Mouse (Mus musculus) urinary bladder, adult 2 months (tissue): ENCODE data around the gene Tut7. TPM values are rescaled to one million over a fixed set of nuclear protein-coding genes. Genes with fewer than 3 reads are reported as not detected.
"Not testable (repeated sequence)": the region's sequence is repeated elsewhere in the genome, so short reads cannot be mapped to it uniquely, and the experiment has no call there.

Experiments
- DNase-seq: peaks from one replicate; pipeline ENCODE4 v3.0.0; 2022; ENCODE audit warnings: low spot score
- polyA plus RNA-seq: library from polyadenylated mRNA; depleted of rRNA; stranded (reverse); fragments of >200 nt; gene quantifications from 2 replicates; pipeline ENCODE4 v1.2.3, GENCODE M21; 2012

The Tut7 gene
- polyA plus RNA-seq, 1 experiment: 41.6 TPM

GRCm38 (mm10) chr13:59766786-59767515 is 56.0 kb downstream of the Tut7 start:
- no peak for DNase-seq

- DNase-seq: no peak
Observed at GRCm38 (mm10) chr13:59762791-59763190, 60.2 kb downstream of the Tut7 start.

DNA sequence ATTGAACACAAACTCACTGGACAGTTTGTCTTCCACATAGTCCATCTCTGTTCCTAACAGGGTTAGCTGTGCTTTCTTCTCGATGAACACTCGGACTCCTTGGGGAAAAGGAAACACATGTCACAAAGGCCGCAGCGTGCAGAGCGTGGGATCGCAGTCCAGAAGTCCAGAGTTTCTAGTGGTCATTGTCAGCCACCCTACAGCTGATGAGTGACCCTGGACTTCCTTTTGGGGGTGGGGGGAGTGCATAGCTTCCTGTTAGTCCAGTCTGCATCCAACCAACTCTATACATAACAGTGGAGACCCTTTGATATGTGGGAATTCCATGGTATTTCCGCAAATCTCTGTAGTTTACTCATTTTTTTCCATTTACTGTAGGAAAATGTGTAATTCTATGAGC is 66.0 kb downstream of the Tut7 start:
- no peak for DNase-seq

DNA sequence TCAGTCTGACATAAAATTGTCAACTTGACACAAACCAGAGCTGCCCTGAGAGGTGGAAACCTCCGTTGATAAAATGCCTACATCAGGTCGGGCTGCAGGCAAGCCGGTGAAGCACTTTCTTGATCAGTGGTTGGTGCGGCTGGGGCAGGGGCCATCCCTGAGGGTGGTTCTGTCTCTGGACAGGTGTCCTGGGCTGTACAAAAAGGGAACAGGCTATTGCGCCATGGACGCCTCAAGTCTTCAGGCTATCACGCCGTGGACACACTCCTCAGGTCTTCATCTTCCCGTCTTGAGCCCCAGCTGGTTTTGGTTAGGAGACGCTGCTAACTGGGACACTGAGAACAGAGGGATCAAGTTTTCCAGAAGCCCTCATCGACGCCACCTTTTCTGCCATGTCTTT is 72.6 kb downstream of the Tut7 start:
- no peak for DNase-seq

- no peak for DNase-seq
Observed at GRCm38 (mm10) chr13:59746711-59747110, 76.2 kb downstream of the Tut7 start, which contains the start of gene 1700014D04Rik. 1700014D04Rik (minus strand) TSS chr13:59746752.

DNA sequence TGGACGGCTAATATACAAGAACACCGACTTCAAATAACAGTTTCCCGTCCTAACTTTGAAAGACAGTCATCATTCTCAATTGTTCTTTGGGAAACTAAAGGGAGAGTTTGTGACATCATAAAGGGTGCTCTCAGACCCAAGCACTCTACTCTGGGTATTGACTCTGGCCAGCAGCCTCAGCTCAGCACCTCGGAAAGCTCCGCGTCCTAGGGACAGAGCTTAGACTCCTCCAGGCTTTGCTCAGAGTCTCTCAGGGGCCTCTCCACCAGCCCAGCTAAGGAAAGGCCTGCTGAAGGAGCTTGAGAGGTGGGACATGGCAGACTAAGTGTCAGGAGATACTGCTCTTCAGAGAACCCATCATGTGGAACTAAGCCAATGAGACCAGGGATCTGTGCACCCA is 76.8 kb downstream of the Tut7 start:
- no peak for DNase-seq

GRCm38 (mm10) chr13:59745462-59745861 is 77.5 kb downstream of the Tut7 start:
- no peak for DNase-seq

- DNase-seq: no peak
Observed at GRCm38 (mm10) chr13:59741697-59742096, 81.2 kb downstream of the Tut7 start.

- DNase-seq: no peak
Observed at GRCm38 (mm10) chr13:59741096-59741495, 81.9 kb downstream of the Tut7 start.

GRCm38 (mm10) chr13:59739397-59739796 is 83.5 kb downstream of the Tut7 start:
- DNase-seq: no peak

DNA sequence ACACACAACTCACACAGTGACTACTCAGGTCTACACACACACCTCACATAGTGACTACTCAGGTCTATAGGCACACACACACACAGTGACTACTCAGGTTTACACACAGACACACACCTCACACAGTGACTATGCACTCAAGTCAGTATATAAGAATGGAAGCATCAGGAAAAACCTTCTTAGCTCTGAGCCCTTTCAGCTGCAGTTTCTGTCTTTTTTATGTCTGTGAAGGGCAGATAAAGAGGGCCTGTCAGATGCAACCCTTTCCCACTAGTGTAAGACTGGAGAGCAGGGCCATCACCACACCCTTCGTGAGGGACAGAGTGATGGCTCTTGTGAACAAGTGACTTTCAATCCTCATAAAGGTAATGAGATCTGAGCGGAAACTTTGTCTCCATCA is 84.5 kb downstream of the Tut7 start:
- no peak for DNase-seq

GRCm38 (mm10) chr13:59735190-59735589 is 87.8 kb downstream of the Tut7 start:
- DNase-seq: no peak

GRCm38 (mm10) chr13:59734347-59734746 is 88.6 kb downstream of the Tut7 start:
- DNase-seq: not testable (repeated sequence)

DNA sequence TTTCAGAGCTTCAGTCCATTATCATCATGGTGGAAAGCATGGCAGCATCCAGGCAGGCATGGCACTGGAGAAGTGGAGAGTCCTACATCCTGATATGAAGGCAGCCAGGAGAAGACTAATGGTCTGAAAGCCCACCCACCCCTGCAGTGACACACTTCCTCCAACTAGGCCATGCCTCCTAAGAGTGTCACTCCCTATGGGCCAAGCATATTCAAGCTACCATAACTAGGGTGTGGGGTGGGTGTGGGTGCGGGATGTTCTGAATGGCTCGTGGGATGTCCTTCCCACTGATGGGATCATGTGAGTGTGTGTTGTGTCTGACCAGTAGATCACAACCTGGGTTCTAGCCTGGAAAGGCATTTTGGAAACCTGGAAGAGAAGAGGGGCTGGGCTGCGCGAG is 89.0 kb downstream of the Tut7 start:
- no peak for DNase-seq

DNA sequence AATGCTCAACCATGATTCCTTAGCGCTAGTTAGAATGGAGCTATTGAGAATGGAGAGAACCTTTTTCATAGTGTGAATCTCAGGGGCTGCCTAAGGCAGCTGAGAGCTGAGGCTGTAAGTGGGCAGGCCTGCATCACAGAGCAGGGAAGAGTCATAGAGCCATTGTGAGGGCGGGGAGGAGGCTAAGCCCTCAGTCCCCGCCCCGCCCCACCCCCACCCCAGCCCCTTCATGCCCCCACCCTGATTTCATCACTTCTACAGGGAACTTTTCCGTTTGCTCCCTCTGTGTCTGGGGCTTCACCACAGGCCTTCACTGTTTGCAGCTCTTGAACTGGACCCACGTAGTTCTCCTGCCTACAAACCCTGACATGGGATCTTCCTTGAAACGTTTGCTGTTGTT is 91.3 kb downstream of the Tut7 start, which contains the start of gene Spata31d1d:
TSS of gene Spata31d1d (minus strand) at position 101 of the 400 bp plus-strand sequence.
- DNase-seq: no peak

DNA sequence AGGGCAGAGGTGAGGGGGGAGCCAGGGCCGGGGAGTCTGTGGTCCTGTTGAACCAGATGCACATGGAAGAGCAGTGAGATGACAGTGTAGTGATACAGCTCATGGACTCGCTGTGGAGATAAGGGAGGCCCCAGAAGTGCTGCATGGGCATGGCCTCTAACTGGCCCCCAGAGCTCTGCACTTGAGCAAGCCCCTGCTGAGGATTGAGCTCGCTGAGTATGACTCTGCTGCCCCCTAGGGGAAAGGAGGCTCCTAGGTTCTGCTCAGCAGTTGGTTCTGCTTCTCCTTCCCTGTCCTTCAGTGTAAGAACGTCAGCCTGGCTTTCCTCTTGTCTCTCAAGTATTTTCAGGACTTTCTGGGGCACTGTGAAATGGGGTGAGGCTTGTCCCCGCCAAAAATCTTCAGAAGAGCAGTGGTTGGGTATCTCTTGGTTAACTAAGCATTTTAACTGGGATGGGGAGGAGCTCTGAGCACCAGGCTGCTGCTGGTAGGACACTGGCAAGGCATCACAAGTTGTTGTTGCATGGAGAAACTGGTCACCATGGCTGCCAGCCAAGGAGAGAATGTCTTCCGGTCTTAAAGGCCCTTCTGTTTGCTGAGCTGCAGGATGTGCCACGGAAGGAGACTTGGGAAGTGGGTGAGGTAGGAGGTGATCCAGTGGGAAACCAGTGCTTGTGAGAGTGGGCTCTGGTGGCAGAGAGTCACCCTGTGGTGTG is 94.4 kb downstream of the Tut7 start:
- DNase-seq: peak; percentile 52

DNA sequence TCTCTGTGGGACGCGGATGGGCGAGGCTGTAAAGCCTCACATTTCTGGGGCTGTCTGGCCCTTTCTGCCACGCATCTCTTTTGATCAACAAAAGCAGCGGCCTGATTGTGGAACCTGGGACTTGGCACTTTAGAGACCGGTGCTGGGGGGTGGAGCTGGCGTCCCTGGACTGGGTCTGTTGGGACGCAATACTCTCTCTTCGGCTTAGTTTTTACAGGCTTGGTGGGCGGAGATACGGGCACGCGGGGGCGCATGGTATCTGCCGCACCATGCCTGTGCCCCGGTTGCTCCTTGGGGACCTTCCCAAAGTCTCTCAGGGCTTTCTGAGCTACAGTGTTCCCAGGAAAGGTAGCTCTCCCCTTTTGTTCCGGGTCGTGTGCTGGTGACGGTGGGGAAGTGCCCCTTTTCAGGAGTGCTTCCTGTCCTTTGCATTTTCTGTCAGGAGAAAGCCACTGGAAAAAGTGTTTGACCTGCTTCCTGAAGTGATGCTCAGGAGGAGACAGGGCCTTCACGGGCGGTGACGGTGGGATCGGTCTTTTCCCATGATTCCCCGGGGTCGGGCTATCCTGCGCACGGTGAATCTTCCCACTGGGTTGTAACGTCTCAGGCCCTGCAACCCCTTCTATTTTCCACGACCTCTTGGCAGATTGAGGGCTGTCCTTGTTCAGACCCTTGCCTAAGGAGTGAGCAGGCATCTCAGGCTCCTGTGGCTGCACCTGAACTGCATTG is 96.6 kb downstream of the Tut7 start:
- DNase-seq: no peak

DNA sequence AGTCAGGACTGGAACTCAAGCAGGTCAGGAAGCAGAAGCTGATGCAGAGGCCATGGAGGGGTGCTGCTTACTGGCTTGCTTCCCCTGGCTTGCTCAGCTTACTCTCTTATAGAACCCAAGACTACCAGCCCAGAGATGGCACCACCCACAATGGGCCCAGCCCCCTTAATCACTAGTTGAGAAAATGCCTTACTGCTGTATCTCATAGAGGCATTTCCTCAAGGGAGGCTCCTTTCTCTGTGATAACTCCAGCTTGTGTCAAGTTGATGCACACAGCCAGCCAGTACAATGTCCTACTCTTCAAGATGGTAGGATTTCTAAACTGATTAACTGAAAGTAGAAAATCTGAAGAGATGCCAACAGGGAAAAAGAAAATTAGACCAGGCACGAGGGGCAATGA is 100.9 kb downstream of the Tut7 start:
- not testable (repeated sequence) for DNase-seq
